9 mouse cellular contexts compared by ENCODE assay signal in genomic region chr2:152544691-152545090, GRCm38 (mm10). TPM values are rescaled to one million over a fixed set of nuclear protein-coding genes. Genes with fewer than 3 reads are reported as not detected.
A peak's percentile ranks its signal among the peaks of the same experiment; 100 is the strongest.
DNase-seq lines count a peak whose midpoint lies in the region; ATAC-seq and TF ChIP-seq lines count a peak whose summit lies in the region.
"Had no signal": no experiment of that assay in that cellular context is flagged by ENCODE, and none has a peak within 500 bp of the region (broad histone marks: within the 10 kb centered on the region; RNA-seq: fewer than 3 reads in every experiment).

No protein-coding gene starts in this region.

- ATAC-seq in Patski: peak; percentile 84
- peak; percentile 78 to 86 for ATAC-seq in hematopoietic stem cell, adult 5-6 weeks (replicated peaks in 1 of 2; ENCODE audit: insufficient read depth in 1 of 2, low FRiP score in 2 of 2, low TSS enrichment in 1 of 2, low read depth in 1 of 2, poor library complexity in 2 of 2, severe bottlenecking in 2 of 2)

- peak; percentile 51 for TF ChIP-seq CTCF in gastrocnemius, adult 2 months (IDR thresholded peaks at IDR 0.05)
- TF ChIP-seq CTCF in Patski (IDR thresholded peaks at IDR 0.05): peak; percentile 95

- POLR2A ChIA-PET in Patski (lab: Charles Lee): no interaction called here

- CTCF ChIA-PET in Patski (lab: Charles Lee): interaction anchor here (0.7 to 3.6 kb wide), 19 partner anchors 9 to 102 kb away, joined by 3 to 26 read pairs (median 4); partner anchors contain the start of genes Defb23 and Gm17416

- peak; percentile 19 for DNase-seq in gastrocnemius, adult 2 months
- no peak for DNase-seq in gastrocnemius, postnatal 25 days
- DNase-seq in Patski (ENCODE audit: low read depth, low spot score): peak; percentile 43
- peak; percentile 35 to 36 for DNase-seq in cerebellum, postnatal 4 days (ENCODE audit: low spot score in 2 of 2)
- peak; percentile 66 to 74 for DNase-seq in layer of hippocampus, adult 8-10 months (ENCODE audit: low spot score in 2 of 2)
- DNase-seq in lung, postnatal 36 days: peak; percentile 27
- DNase-seq in telencephalon, adult 2 months (ENCODE audit: low read depth, low spot score): peak; percentile 46
- DNase-seq: liver, embryonic 13.5 days had no signal

- no peaks in the 10 kb centered on the region for H3K27me3 ChIP-seq in Patski
- H3K27me3 ChIP-seq: liver, embryonic 13.5 days had no signal

- in situ Hi-C loops in Patski (cut with MboI; ENCODE audit: low pct_unique_long_range_greater_than_20kb): loop anchor here (5.0 kb wide), 1 partner anchor 67 kb away; the partner anchor contains the start of gene Defb20

- H3K4me3 ChIP-seq in gastrocnemius, adult 2 months: no peak overlapping the region
- H3K4me3 ChIP-seq: liver, embryonic 13.5 days had no signal

- intact Hi-C loops in gastrocnemius, adult 2 months (cut with DNase I): loop anchor here (2.0 kb wide), 1 partner anchor 94 kb away; no protein-coding TSS in a partner anchor

- H3K27ac ChIP-seq in gastrocnemius, adult 2 months: no peak overlapping the region
- H3K27ac ChIP-seq: liver, embryonic 13.5 days had no signal

RNA-seq across cellular contexts. Expression of gene Defb29, which starts 4.8 kb away (rescaled TPM):
- not detected for total RNA-seq in gastrocnemius, adult 2 months (2021)
- not detected for total RNA-seq in gastrocnemius, postnatal 25 days (2021)
- 0.14 TPM for polyA plus RNA-seq in Patski (2021)
- not detected in 2 replicates for total RNA-seq in hematopoietic stem cell, adult 5-6 weeks (2017)
- not detected for total RNA-seq in layer of hippocampus, adult 8-10 months (2022)
- polyA plus RNA-seq: liver, embryonic 13.5 days had no signal

RNA-seq across cellular contexts. Expression of gene Gm17416, which starts 24.4 kb away (rescaled TPM):
- not detected for total RNA-seq in gastrocnemius, adult 2 months (2021)
- not detected for total RNA-seq in gastrocnemius, postnatal 25 days (2021)
- polyA plus RNA-seq in Patski (2021): 0.83 TPM
- not detected in 2 replicates for total RNA-seq in hematopoietic stem cell, adult 5-6 weeks (2017)
- not detected for total RNA-seq in layer of hippocampus, adult 8-10 months (2022)
- polyA plus RNA-seq: liver, embryonic 13.5 days had no signal

RNA-seq across cellular contexts. Expression of gene Defb28, which starts 26.6 kb away (rescaled TPM):
- total RNA-seq in gastrocnemius, adult 2 months (2021): not detected
- not detected for total RNA-seq in gastrocnemius, postnatal 25 days (2021)
- 0.22 TPM for polyA plus RNA-seq in Patski (2021)
- total RNA-seq in hematopoietic stem cell, adult 5-6 weeks (2017): not detected in 2 replicates
- total RNA-seq in layer of hippocampus, adult 8-10 months (2022): not detected
- polyA plus RNA-seq: liver, embryonic 13.5 days had no signal

RNA-seq across cellular contexts. Expression of gene Defb21, which starts 27.9 kb away (rescaled TPM):
- total RNA-seq in gastrocnemius, adult 2 months (2021): not detected
- total RNA-seq in gastrocnemius, postnatal 25 days (2021): not detected
- not detected for polyA plus RNA-seq in Patski (2021)
- not detected in 2 replicates for total RNA-seq in hematopoietic stem cell, adult 5-6 weeks (2017)
- total RNA-seq in layer of hippocampus, adult 8-10 months (2022): not detected
- polyA plus RNA-seq: liver, embryonic 13.5 days had no signal

RNA-seq across cellular contexts. Expression of gene Defb26, which starts 33.2 kb away (rescaled TPM):
- not detected for total RNA-seq in gastrocnemius, adult 2 months (2021)
- total RNA-seq in gastrocnemius, postnatal 25 days (2021): not detected
- not detected for polyA plus RNA-seq in Patski (2021)
- total RNA-seq in hematopoietic stem cell, adult 5-6 weeks (2017): not detected in 2 replicates
- not detected for total RNA-seq in layer of hippocampus, adult 8-10 months (2022)
- polyA plus RNA-seq: liver, embryonic 13.5 days had no signal
